Mouse (Mus musculus) lung, embryonic 14.5 days (tissue): ENCODE results near the gene Mia3. TPM values are rescaled to one million over a fixed set of nuclear protein-coding genes. Genes with fewer than 3 reads are reported as not detected.
"Not testable (repeated sequence)": the region's sequence is repeated elsewhere in the genome, so short reads cannot be mapped to it uniquely, and the experiment has no call there.

Source experiments
- ATAC-seq: fragments of 200-750 bp; cut with Nextera tagmentation; 2 replicates; pipeline ENCODE4 v1.8.0; 2017; ENCODE audit warnings: mild to moderate bottlenecking, moderate TSS enrichment, moderate library complexity; ENCODE audit not compliant: insufficient read depth
- DNase-seq: peaks from one replicate; pipeline ENCODE4 v3.0.0-alpha.2; 2015
- H3K27ac ChIP-seq: fragments of 300-500 bp; sonication (generic); 2 replicates; pipeline ENCODE4 v1.5.1; 2014; ENCODE audit warnings: low read depth, mild to moderate bottlenecking, moderate library complexity
- H3K27me3 ChIP-seq: fragments of 300-500 bp; sonication (generic); 2 replicates; pipeline ENCODE4 v1.6.1; 2014; ENCODE audit warnings: low read length, control low read depth; ENCODE audit not compliant: insufficient read depth
- H3K36me3 ChIP-seq: fragments of 300-500 bp; sonication (generic); 2 replicates; pipeline ENCODE4 v1.6.1; 2014; ENCODE audit warnings: control low read depth; ENCODE audit not compliant: insufficient read depth
- H3K4me1 ChIP-seq: fragments of 300-500 bp; sonication (generic); 2 replicates; pipeline ENCODE4 v1.6.1; 2014; ENCODE audit warnings: antibody characterized with exemption, control low read depth; ENCODE audit not compliant: insufficient read depth
- H3K4me2 ChIP-seq: fragments of 300-500 bp; sonication (generic); 2 replicates; pipeline ENCODE4 v1.6.1; 2014; ENCODE audit warnings: mild to moderate bottlenecking
- H3K4me3 ChIP-seq: fragments of 300-500 bp; sonication (generic); 2 replicates; pipeline ENCODE4 v1.5.1; 2014; ENCODE audit warnings: low read depth, low read length
- H3K9ac ChIP-seq: fragments of 300-500 bp; sonication (generic); 2 replicates; pipeline ENCODE4 v1.6.1; 2014
- H3K9me3 ChIP-seq: fragments of 300-500 bp; sonication (generic); 2 replicates; pipeline ENCODE4 v1.6.1; 2016; ENCODE audit warnings: low read depth, low read length, control low read depth
- CTCF ChIP-seq: IDR thresholded peaks from 2 replicates; pipeline ENCODE4 v1.5.1; 2016; ENCODE audit warnings: antibody characterized with exemption, low read depth
- WGBS: fragments of 180-500 bp; shearing (Covaris S2); extraction: QIAGEN DNeasy Blood & Tissue Kit; methylation state at CpG from one replicate; pipeline ENCODE4 v1.1.7; 2014; 5-methylcytosine and 5-hydroxymethylcytosine counted together
- polyA plus RNA-seq: library from polyadenylated mRNA; unstranded; fragments of >200 nt; fragmentation: Nextera tagmentation; extraction: Ambion mirVana; gene quantifications from 2 replicates; pipeline ENCODE4 v1.2.1, GENCODE M21; 2014

Gene Mia3
- polyA plus RNA-seq, 1 experiment from 2014 or later = 108 TPM

- peak; percentile 30; the same call in 1 of the 2 replicates for TF ChIP-seq CTCF
- no peaks in the 10 kb centered on the region for H3K9me3 ChIP-seq
- ATAC-seq = no peak
- H3K9ac ChIP-seq = no peak overlapping the region
- WGBS = 86% methylated on average over 2 of the region's 2 CpGs
- peak; percentile 44 for DNase-seq
- no peak overlapping the region for H3K4me3 ChIP-seq
- H3K4me1 ChIP-seq = no peaks in the 10 kb centered on the region
- H3K27ac ChIP-seq = no peak overlapping the region
- peaks cover 77% of the 10 kb centered on the region for H3K36me3 ChIP-seq
- no peak overlapping the region for H3K4me2 ChIP-seq
- H3K27me3 ChIP-seq = no peaks in the 10 kb centered on the region
Observed at GRCm38 (mm10) chr1:183315783-183316182, 53.6 kb downstream of the Mia3 start.

- WGBS = 87% methylated on average over 2 of the region's 2 CpGs
- Histone ChIP-seq H3K4me3 (no peak overlapping the region), H3K27ac (no peak overlapping the region), H3K36me3 (peaks cover 69% of the 10 kb centered on the region), H3K4me2 (no peak overlapping the region), H3K4me1 (no peaks in the 10 kb centered on the region), H3K9ac (no peak overlapping the region), H3K27me3 (no peaks in the 10 kb centered on the region), H3K9me3 (no peaks in the 10 kb centered on the region)
- DNase-seq (no peak), ATAC-seq (no peak)
- no peak for TF ChIP-seq CTCF
Observed at GRCm38 (mm10) chr1:183312076-183312475, 57.3 kb downstream of the Mia3 start.

GRCm38 (mm10) chr1:183309601-183310000, 59.8 kb downstream of the Mia3 start:
- not testable (repeated sequence) for H3K9me3 ChIP-seq, DNase-seq, H3K4me2 ChIP-seq, H3K9ac ChIP-seq, H3K4me1 ChIP-seq, H3K27me3 ChIP-seq, ATAC-seq, H3K27ac ChIP-seq, H3K4me3 ChIP-seq
- H3K36me3 ChIP-seq = peaks cover 52% of the 10 kb centered on the region
- WGBS = 79% methylated on average over 2 of the region's 2 CpGs

GRCm38 (mm10) chr1:183308476-183308875, 60.9 kb downstream of the Mia3 start:
- H3K27ac ChIP-seq = no peak overlapping the region
- H3K9me3 ChIP-seq = no peaks in the 10 kb centered on the region
- H3K4me3 ChIP-seq = no peak overlapping the region
- no peaks in the 10 kb centered on the region for H3K4me1 ChIP-seq
- H3K9ac ChIP-seq = no peak overlapping the region
- 74% methylated on average over 1 of the region's 1 CpGs for WGBS
- DNase-seq (no peak), ATAC-seq (no peak)
- H3K27me3 ChIP-seq = no peaks in the 10 kb centered on the region
- H3K36me3 ChIP-seq = peaks cover 44% of the 10 kb centered on the region
- no peak for TF ChIP-seq CTCF
- H3K4me2 ChIP-seq = no peak overlapping the region

GRCm38 (mm10) chr1:183307555-183307954, 61.8 kb downstream of the Mia3 start:
- Histone ChIP-seq H3K9me3 (no peaks in the 10 kb centered on the region), H3K36me3 (peaks cover 36% of the 10 kb centered on the region), H3K9ac (no peak overlapping the region), H3K4me1 (no peaks in the 10 kb centered on the region), H3K4me2 (no peak overlapping the region), H3K4me3 (no peak overlapping the region), H3K27ac (no peak overlapping the region), H3K27me3 (no peaks in the 10 kb centered on the region)
- no peak for TF ChIP-seq CTCF
- ATAC-seq (no peak), DNase-seq (no peak)
- 80% methylated on average over 3 of the region's 3 CpGs for WGBS

- DNase-seq (peak; percentile 95), ATAC-seq (no peak)
- H3K9ac ChIP-seq = no peak overlapping the region
- no peak overlapping the region for H3K4me2 ChIP-seq
- no peaks in the 10 kb centered on the region for H3K27me3 ChIP-seq
- WGBS = 82% methylated on average over 6 of the region's 6 CpGs
- H3K36me3 ChIP-seq = no peaks in the 10 kb centered on the region
- H3K9me3 ChIP-seq = no peaks in the 10 kb centered on the region
- no peak overlapping the region for H3K4me3 ChIP-seq
- H3K27ac ChIP-seq = no peak overlapping the region
- TF ChIP-seq CTCF = no peak
- no peaks in the 10 kb centered on the region for H3K4me1 ChIP-seq
Observed at GRCm38 (mm10) chr1:183299161-183299560, 70.2 kb downstream of the Mia3 start.

- Histone ChIP-seq H3K27ac (peak overlapping the region; percentile 38; the same call in 1 of the 2 replicates), H3K4me3 (peak overlapping the region; percentile 48), H3K4me1 (no peaks in the 10 kb centered on the region), H3K4me2 (peak overlapping the region; percentile 59), H3K9ac (peak overlapping the region; percentile 46), H3K27me3 (no peaks in the 10 kb centered on the region), H3K36me3 (peaks cover 10% of the 10 kb centered on the region), H3K9me3 (no peaks in the 10 kb centered on the region)
- DNase-seq = peak; percentile 73
- peak; percentile 25; the same call in 1 of the 2 replicates for ATAC-seq
- TF ChIP-seq CTCF = no peak
- WGBS = under 1% methylated on average over 20 of the region's 20 CpGs
Observed at GRCm38 (mm10) chr1:183297886-183298489, 71.4 kb downstream of the Mia3 start.
